In the genomic region with DNA sequence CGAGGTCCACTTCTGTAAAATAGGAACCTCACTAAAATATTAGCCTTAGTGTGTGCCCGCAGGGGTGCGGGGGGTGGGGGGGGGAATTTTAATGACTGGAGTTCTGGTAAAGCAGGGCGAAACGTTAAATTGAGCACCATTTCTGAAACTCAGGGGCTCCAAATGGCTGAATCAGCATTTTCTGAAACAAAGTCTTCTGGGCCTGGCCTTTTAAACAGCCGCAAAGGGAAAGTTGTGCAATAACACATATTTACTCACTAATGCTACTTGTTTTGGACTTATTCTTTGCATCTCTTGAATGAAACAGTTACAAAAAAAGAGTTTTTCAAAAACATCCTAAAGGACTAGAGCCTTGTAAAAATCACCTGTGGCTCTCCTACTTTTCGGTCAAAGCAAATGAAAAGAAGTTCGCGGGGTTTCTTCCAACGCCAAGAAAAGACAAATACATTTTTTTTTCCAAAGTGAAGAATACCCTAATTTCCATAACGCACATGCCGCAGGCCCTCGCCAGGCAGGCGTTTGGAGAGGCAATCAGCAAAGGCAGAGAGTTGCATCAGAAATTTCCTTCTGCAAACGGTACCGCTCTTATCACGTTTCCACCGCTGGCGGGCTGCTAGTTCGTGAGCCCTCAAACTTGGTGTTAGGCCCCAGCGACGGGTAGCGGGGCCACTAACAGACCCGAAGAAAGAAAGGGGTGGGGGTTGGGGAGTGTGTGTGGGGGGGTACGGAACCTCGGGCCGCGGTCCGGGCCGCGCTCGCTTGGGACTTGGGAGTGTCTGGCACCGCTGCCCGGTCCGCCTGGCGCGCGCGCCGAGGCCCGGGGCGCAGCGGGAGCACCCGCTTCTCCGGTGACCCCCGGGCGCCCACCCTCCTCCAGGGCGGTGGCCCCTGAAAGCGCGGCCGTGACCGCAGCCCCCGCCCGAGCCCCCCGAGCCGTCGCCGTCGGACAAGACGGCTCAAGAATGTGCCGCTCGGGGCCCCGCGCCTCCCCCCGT, we compare ENCODE assay signal across 7 mouse cellular contexts. TPM values are rescaled to one million over a fixed set of nuclear protein-coding genes. Genes with fewer than 3 reads are reported as not detected.
A peak's percentile ranks its signal among the peaks of the same experiment; 100 is the strongest.
DNase-seq lines count a peak whose midpoint lies in the region; ATAC-seq and TF ChIP-seq lines count a peak whose summit lies in the region.

No protein-coding gene starts in this region.

- WGBS in heart, postnatal 0 days = 4% methylated on average over 59 of the region's 65 CpGs
- WGBS in liver, adult 2 months = 3% methylated on average over 65 of the region's 65 CpGs
- WGBS in neural tube, embryonic 11.5 days = 3% methylated on average over 57 of the region's 65 CpGs

- ATAC-seq in common myeloid progenitor, adult 5-6 weeks (replicated peaks; ENCODE audit: low read depth, poor library complexity, severe bottlenecking) = peak; percentile 67
- peak; percentile 5; the same call in 1 of the 2 replicates for ATAC-seq in heart, postnatal 0 days (ENCODE audit: insufficient read depth, low read depth)
- peak; percentile 8 for ATAC-seq in neural tube, embryonic 11.5 days (ENCODE audit: insufficient read depth, low FRiP score, low TSS enrichment)
- no peak for ATAC-seq in frontal cortex, adult (ENCODE audit: low TSS enrichment)

- H3K9ac ChIP-seq in MEL (ENCODE audit: control insufficient read depth, low read depth, low read length, poor library complexity, severe bottlenecking) = no peak overlapping the region
- H3K9ac ChIP-seq in heart, postnatal 0 days (replicated peaks; ENCODE audit: low read depth, low read length) = peak overlapping the region; percentile 98
- peak overlapping the region; percentile 16; the same call in 1 of the 2 replicates for H3K9ac ChIP-seq in liver, adult 2 months (ENCODE audit: low read depth, low read length)
- peak overlapping the region; percentile 93 for H3K9ac ChIP-seq in neural tube, embryonic 11.5 days (ENCODE audit: low read length)

- peak overlapping the region; percentile 71 for H3K4me2 ChIP-seq in heart, postnatal 0 days (ENCODE audit: low read depth, low read length)
- H3K4me2 ChIP-seq in neural tube, embryonic 11.5 days (ENCODE audit: low read depth) = peak overlapping the region; percentile 31

- no peaks in the 10 kb centered on the region for H3K9me3 ChIP-seq in MEL (replicated peaks; ENCODE audit: insufficient read depth, low read length)
- no peaks in the 10 kb centered on the region for H3K9me3 ChIP-seq in heart, postnatal 0 days (replicated peaks; ENCODE audit: control insufficient read depth, low read length)
- no peaks in the 10 kb centered on the region for H3K9me3 ChIP-seq in neural tube, embryonic 11.5 days (ENCODE audit: control insufficient read depth, low read length)

- TF ChIP-seq CTCF in MEL (IDR thresholded peaks at IDR 0.05 in 2 of 3, conservative IDR thresholded peaks at IDR 0.05 in 1 of 3; ENCODE audit: control insufficient read depth in 1 of 3, insufficient read depth in 1 of 3, low read depth in 2 of 3, low read length in 3 of 3, poor library complexity in 1 of 3, severe bottlenecking in 1 of 3) = no peak
- no peak for TF ChIP-seq CTCF in heart, postnatal 0 days (IDR thresholded peaks at IDR 0.05; ENCODE audit: low read depth)
- TF ChIP-seq CTCF in liver, adult 2 months (IDR thresholded peaks at IDR 0.05; ENCODE audit: low read depth, low read length) = no peak

- H3K36me3 ChIP-seq in MEL (ENCODE audit: control insufficient read depth in 1 of 2, insufficient read depth in 2 of 2, low read length in 2 of 2) = no peaks in the 10 kb centered on the region
- no peaks in the 10 kb centered on the region for H3K36me3 ChIP-seq in heart, postnatal 0 days (replicated peaks; ENCODE audit: control insufficient read depth, insufficient read depth, low read length)
- no peaks in the 10 kb centered on the region for H3K36me3 ChIP-seq in liver, adult 2 months (ENCODE audit: control insufficient read depth, insufficient read depth, low read length)
- H3K36me3 ChIP-seq in neural tube, embryonic 11.5 days (ENCODE audit: control insufficient read depth, insufficient read depth, low read length) = no peaks in the 10 kb centered on the region

- TF ChIP-seq RAD21 in MEL (IDR thresholded peaks at IDR 0.05; ENCODE audit: low read depth, low read length) = no peak

- no peak overlapping the region for H3K27ac ChIP-seq in MEL (ENCODE audit: control insufficient read depth, low read depth, low read length)
- peak overlapping the region; percentile 96 for H3K27ac ChIP-seq in heart, postnatal 0 days (ENCODE audit: low read depth)
- no peak overlapping the region for H3K27ac ChIP-seq in liver, adult 2 months (replicated peaks; ENCODE audit: insufficient read depth, low read depth, low read length)
- peak overlapping the region; percentile 88 for H3K27ac ChIP-seq in neural tube, embryonic 11.5 days (ENCODE audit: low read depth, low read length)

- no peak overlapping the region for H3K4me3 ChIP-seq in MEL (ENCODE audit: control insufficient read depth in 1 of 2, insufficient read depth in 1 of 2, low read depth in 2 of 2, low read length in 2 of 2)
- peak overlapping the region; percentile 79 for H3K4me3 ChIP-seq in heart, postnatal 0 days (ENCODE audit: low read depth, low read length)
- peak overlapping the region; percentile 62 for H3K4me3 ChIP-seq in liver, adult 2 months (ENCODE audit: insufficient read depth, low read depth, low read length)
- H3K4me3 ChIP-seq in neural tube, embryonic 11.5 days (ENCODE audit: low read depth, low read length) = peak overlapping the region; percentile 75

- H3K27me3 ChIP-seq in MEL (ENCODE audit: control insufficient read depth in 1 of 2, insufficient read depth in 2 of 2, low read length in 2 of 2) = 0 out of 4 replicates have a peak, but pooled peaks cover 0 to 1% of the 10 kb centered on the region in 2 experiments
- H3K27me3 ChIP-seq in heart, postnatal 0 days (ENCODE audit: control insufficient read depth, insufficient read depth, low read length) = peaks cover 90% of the 10 kb centered on the region
- H3K27me3 ChIP-seq in liver, adult 2 months (ENCODE audit: control insufficient read depth, insufficient read depth, low read length) = peaks cover 20% of the 10 kb centered on the region
- H3K27me3 ChIP-seq in neural tube, embryonic 11.5 days (ENCODE audit: control insufficient read depth, insufficient read depth, low read length) = peaks cover 90% of the 10 kb centered on the region

- DNase-seq in MEL (ENCODE audit: low read depth, low spot score) = no peak
- DNase-seq in heart, postnatal 0 days (ENCODE audit: low spot score) = no peak
- peak; percentile 5 for DNase-seq in liver, adult 2 months (ENCODE audit: extremely low read depth, low read depth, low spot score)
- DNase-seq in neural tube, embryonic 11.5 days (ENCODE audit: low spot score) = peak; percentile 38
- no peak for DNase-seq in layer of hippocampus, adult 8-10 months (ENCODE audit: low spot score in 2 of 2)

- TF ChIP-seq POLR2A in MEL (IDR thresholded peaks at IDR 0.05; ENCODE audit: control insufficient read depth in 1 of 2, insufficient read depth in 1 of 2, low read depth in 1 of 2, low read length in 2 of 2, poor library complexity in 1 of 2) = no peak
- no peak for TF ChIP-seq POLR2A in liver, adult 2 months (IDR thresholded peaks at IDR 0.05; ENCODE audit: extremely low read depth, insufficient read depth, low read length)

- no peak for TF ChIP-seq EP300 in MEL (IDR thresholded peaks at IDR 0.05; ENCODE audit: low read depth in 1 of 2, low read length in 2 of 2)
- TF ChIP-seq EP300 in heart, postnatal 0 days (IDR thresholded peaks at IDR 0.05; ENCODE audit: low read depth) = no peak

- H3K79me2 ChIP-seq in MEL (ENCODE audit: control insufficient read depth, insufficient read depth, low read length, poor library complexity) = no peaks in the 10 kb centered on the region
- no peaks in the 10 kb centered on the region; the same call in 1 of the 2 replicates for H3K79me2 ChIP-seq in liver, adult 2 months (ENCODE audit: control insufficient read depth, insufficient read depth, low read length)

- H3K4me1 ChIP-seq in MEL (ENCODE audit: control insufficient read depth in 1 of 2, insufficient read depth in 2 of 2, low read length in 2 of 2) = no peaks in the 10 kb centered on the region
- H3K4me1 ChIP-seq in heart, postnatal 0 days (ENCODE audit: control insufficient read depth, insufficient read depth) = no peaks in the 10 kb centered on the region; the same call in 1 of the 2 replicates
- no peaks in the 10 kb centered on the region for H3K4me1 ChIP-seq in liver, adult 2 months (ENCODE audit: control insufficient read depth, insufficient read depth, low read length)
- no peaks in the 10 kb centered on the region for H3K4me1 ChIP-seq in neural tube, embryonic 11.5 days (ENCODE audit: control insufficient read depth, insufficient read depth, low read length)

TF ChIP-seq in MEL, 35 proteins besides CTCF, POLR2A, EP300 and RAD21:
- TF ChIP-seq MYB (IDR thresholded peaks at IDR 0.05; ENCODE audit: low read depth, low read length) (no peak), MAFK (IDR thresholded peaks at IDR 0.05; ENCODE audit: borderline replicate concordance, low read depth, low read length) (peak; percentile 41; the same call in 1 of the 2 replicates)

RNA-seq across cellular contexts. Expression of gene Grb10, which starts 2.3 kb away (rescaled TPM):
- total RNA-seq in MEL (2012; rRNA removed) = not detected in 2 replicates
- not detected for polyA plus RNA-seq in MEL (2012; ENCODE audit: insufficient read depth in 1 of 2, insufficient read length in 2 of 2, low read depth in 1 of 2, low replicate concordance in 2 of 2, missing spikeins in 1 of 2)
- 16.7 and 20.0 TPM in 2 replicates for total RNA-seq in common myeloid progenitor, adult 5-6 weeks (2017)
- total RNA-seq in heart, postnatal 0 days (2014; rRNA removed; ENCODE audit: low replicate concordance) = 687 and 726 TPM in 2 replicates
- 190 and 200 TPM in 2 replicates for polyA plus RNA-seq in heart, postnatal 0 days (2015; fragmentation: Nextera tagmentation; extraction: Ambion mirVana)
- 3.9 and 4.0 TPM in 2 replicates for total RNA-seq in liver, adult 2 months (2014; rRNA removed)
- 1.6 and 3.0 TPM in 2 replicates for polyA plus RNA-seq in liver, adult 2 months (2012; rRNA removed)
- 181 and 191 TPM in 2 replicates for polyA plus RNA-seq in neural tube, embryonic 11.5 days (2014; fragmentation: Nextera tagmentation; extraction: Ambion mirVana)
- 10 to 100 TPM; 28.0 to 36.2 (median 32.3) TPM for total RNA-seq in layer of hippocampus, adult 8-10 months (2022)

Comparison
In these comparisons a context has a peak if more than half of its experiments do, and no peak if none do; other contexts are left out.
1. DNase-seq: peak in liver, adult 2 months (single experiment) and neural tube, embryonic 11.5 days (single experiment); none in MEL (single experiment), heart, postnatal 0 days (single experiment) and layer of hippocampus, adult 8-10 months (0 of 2).
2. H3K27ac ChIP-seq: peak in heart, postnatal 0 days (single experiment) and neural tube, embryonic 11.5 days (single experiment); none in MEL (single experiment) and liver, adult 2 months (single experiment).
3. H3K4me3 ChIP-seq: peak in heart, postnatal 0 days (single experiment), liver, adult 2 months (single experiment) and neural tube, embryonic 11.5 days (single experiment); none in MEL (0 of 2).
4. RNA of gene Grb10, which starts 2.3 kb away (total RNA-seq): 687 to 726 TPM in heart, postnatal 0 days; 28.0 to 36.2 TPM in layer of hippocampus, adult 8-10 months, 16.7 to 20.0 TPM in common myeloid progenitor, adult 5-6 weeks, 3.9 to 4.0 TPM in liver, adult 2 months and not detected in MEL; every median in the first group is over 10 times any median in the second.